Mouse (Mus musculus): ENCODE data around the gene Stat5a.

- TF ChIP-seq POLR2A (IDR thresholded peaks at IDR 0.05; ENCODE audit: extremely low read depth, insufficient read depth, low read length) (no peak), CTCF (IDR thresholded peaks at IDR 0.05; ENCODE audit: extremely low read depth, insufficient read depth, low read length) (no peak)
These were observed 48.0 kb upstream of the Stat5a start for GRCm38 (mm10) chr11:100811132-100811531.

All from cortical plate, adult 2 months (tissue).